Mouse (Mus musculus): ENCODE results near the gene Pomgnt2.

- TF ChIP-seq CTCF (IDR thresholded peaks at IDR 0.05; ENCODE audit: borderline replicate concordance, extremely low read depth, insufficient read depth, insufficient read length): no peak
- TF ChIP-seq POLR2A (IDR thresholded peaks at IDR 0.05; ENCODE audit: borderline replicate concordance, extremely low read depth, insufficient read depth, insufficient read length, poor library complexity, severe bottlenecking): no peak
Measured at GRCm38 (mm10) chr9:122008876-122009275, 12.0 kb upstream of the Pomgnt2 start.

Measured in brain, embryonic 14.5 days (tissue).